In the genomic region with DNA sequence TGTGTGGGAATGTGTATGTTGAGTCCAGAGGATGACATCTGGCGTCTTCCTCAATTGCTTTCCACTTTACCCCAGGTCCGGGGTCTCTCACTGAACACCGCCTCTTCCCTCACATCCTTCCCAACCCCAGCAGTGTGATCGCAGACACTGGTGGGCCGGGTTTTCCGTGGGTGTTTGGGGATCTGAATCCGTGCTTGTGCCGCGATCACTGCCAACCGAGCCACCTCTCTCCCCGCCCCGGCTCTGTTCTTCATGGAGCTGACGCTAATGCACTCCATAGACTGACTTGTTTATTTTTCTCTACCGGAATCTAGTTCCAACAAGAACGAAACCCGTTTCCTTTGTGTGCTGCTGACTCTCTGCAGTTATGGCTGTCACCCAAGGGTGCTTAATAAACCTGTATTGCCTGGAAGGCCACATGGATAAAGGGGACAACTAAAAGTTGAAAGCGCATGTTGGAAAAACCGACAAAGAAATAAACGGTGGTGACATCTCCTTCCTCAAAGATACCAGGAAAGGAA, we compare ENCODE assay signal across 23 mouse cellular contexts. TPM values are rescaled to one million over a fixed set of nuclear protein-coding genes. Genes with fewer than 3 reads are reported as not detected.
"Had no signal": no experiment of that assay in that cellular context is flagged by ENCODE, and none has a peak within 500 bp of the region (broad histone marks: within the 10 kb centered on the region; RNA-seq: fewer than 3 reads in every experiment).

No protein-coding gene starts in this region.

- H3K27me3 ChIP-seq: kidney, embryonic 15.5 days; limb, embryonic 13.5 days; liver, embryonic 12.5 days; liver, embryonic 15.5 days; midbrain, embryonic 12.5 days; midbrain, embryonic 15.5 days; neural tube, embryonic 12.5 days; neural tube, embryonic 15.5 days had no signal

- H3K4me3 ChIP-seq: kidney, embryonic 15.5 days; limb, embryonic 10.5 days; limb, embryonic 13.5 days; liver, embryonic 12.5 days; liver, embryonic 15.5 days; midbrain, embryonic 12.5 days; midbrain, embryonic 15.5 days; neural tube, embryonic 12.5 days; neural tube, embryonic 15.5 days had no signal

- H3K27ac ChIP-seq: kidney, embryonic 15.5 days; limb, embryonic 10.5 days; limb, embryonic 13.5 days; liver, embryonic 12.5 days; liver, embryonic 15.5 days; macrophage; midbrain, embryonic 12.5 days; midbrain, embryonic 15.5 days; neural tube, embryonic 12.5 days; neural tube, embryonic 15.5 days had no signal

- H3K9ac ChIP-seq: kidney, embryonic 15.5 days; limb, embryonic 13.5 days; liver, embryonic 12.5 days; liver, embryonic 15.5 days; lung, embryonic 14.5 days; midbrain, embryonic 12.5 days; midbrain, embryonic 15.5 days; neural tube, embryonic 12.5 days; neural tube, embryonic 15.5 days had no signal

- DNase-seq: kidney, adult 8-10 months; kidney, postnatal 10 days; kidney, postnatal 36 days; layer of hippocampus, adult 9-11 months; liver; lung, embryonic 14.5 days; right cerebral cortex, postnatal 25 days; thymus, postnatal 25 days had no signal

- H3K4me1 ChIP-seq: kidney, embryonic 15.5 days; limb, embryonic 10.5 days; limb, embryonic 13.5 days; liver, embryonic 12.5 days; midbrain, embryonic 15.5 days; neural tube, embryonic 12.5 days; neural tube, embryonic 15.5 days had no signal

- H3K4me2 ChIP-seq: kidney, embryonic 15.5 days; limb, embryonic 13.5 days; liver, embryonic 12.5 days; liver, embryonic 15.5 days; lung, embryonic 14.5 days; midbrain, embryonic 12.5 days; midbrain, embryonic 15.5 days; neural tube, embryonic 12.5 days; neural tube, embryonic 15.5 days had no signal

- ATAC-seq: intestine, postnatal 0 days; liver, embryonic 12.5 days; midbrain, embryonic 15.5 days had no signal

- H3K9me3 ChIP-seq: kidney, embryonic 15.5 days; limb, embryonic 10.5 days; limb, embryonic 13.5 days; liver, embryonic 12.5 days; liver, embryonic 15.5 days; midbrain, embryonic 12.5 days; midbrain, embryonic 15.5 days; neural tube, embryonic 12.5 days; neural tube, embryonic 15.5 days had no signal

RNA-seq across cellular contexts. Expression of a gene that starts 34.2 kb away (rescaled TPM):
- polyA plus RNA-seq: intestine, embryonic 14.5 days; intestine, postnatal 0 days; kidney, embryonic 15.5 days; limb, embryonic 10.5 days; limb, embryonic 13.5 days; liver, embryonic 12.5 days; liver, embryonic 15.5 days; lung, embryonic 14.5 days; macrophage; midbrain, embryonic 12.5 days; midbrain, embryonic 15.5 days; neural tube, embryonic 12.5 days; neural tube, embryonic 15.5 days; small intestine, adult 2 months; spleen, adult 2 months; thymus, postnatal 0 days had no signal
